Mouse (Mus musculus) heart, embryonic 10.5 days (tissue): ENCODE results near the gene Dnah8. TPM values are rescaled to one million over a fixed set of nuclear protein-coding genes. Genes with fewer than 3 reads are reported as not detected.

Source experiments
- DNase-seq: peaks from one replicate; pipeline ENCODE4 v3.0.0-alpha.2; 2017; ENCODE audit warnings: low spot score
- H3K27ac ChIP-seq: fragments of 300-500 bp; sonication (generic); 2 replicates; pipeline ENCODE4 v1.5.1; 2016; ENCODE audit warnings: mild to moderate bottlenecking
- H3K27me3 ChIP-seq: fragments of 300-500 bp; sonication (generic); 2 replicates; pipeline ENCODE4 v1.6.1; 2016; ENCODE audit warnings: mild to moderate bottlenecking; ENCODE audit not compliant: poor library complexity, insufficient read depth, severe bottlenecking
- H3K36me3 ChIP-seq: fragments of 300-500 bp; sonication (generic); 2 replicates; pipeline ENCODE4 v1.6.1; 2016; ENCODE audit warnings: mild to moderate bottlenecking, moderate library complexity
- H3K4me1 ChIP-seq: fragments of 300-500 bp; sonication (generic); 2 replicates; pipeline ENCODE4 v1.6.1; 2016; ENCODE audit warnings: mild to moderate bottlenecking
- H3K4me3 ChIP-seq: fragments of 300-500 bp; sonication (generic); 2 replicates; pipeline ENCODE4 v1.5.1; 2016; ENCODE audit warnings: mild to moderate bottlenecking, moderate library complexity
- H3K9me3 ChIP-seq: fragments of 300-500 bp; sonication (generic); 2 replicates; pipeline ENCODE4 v1.6.1; 2016; ENCODE audit warnings: mild to moderate bottlenecking, moderate library complexity
- WGBS: fragments of 180-500 bp; shearing (Covaris S2); methylation state at CpG from one replicate; pipeline ENCODE4 v1.1.7; 2016; 5-methylcytosine and 5-hydroxymethylcytosine counted together
- polyA plus RNA-seq: library from polyadenylated mRNA; unstranded; fragments of >200 nt; fragmentation: Nextera tagmentation; extraction: Ambion mirVana; gene quantifications from 2 replicates; pipeline ENCODE4 v1.2.1, GENCODE M21; 2016

Gene Dnah8
- polyA plus RNA-seq, 1 experiment from 2014 or later, result 3.0 TPM

DNA sequence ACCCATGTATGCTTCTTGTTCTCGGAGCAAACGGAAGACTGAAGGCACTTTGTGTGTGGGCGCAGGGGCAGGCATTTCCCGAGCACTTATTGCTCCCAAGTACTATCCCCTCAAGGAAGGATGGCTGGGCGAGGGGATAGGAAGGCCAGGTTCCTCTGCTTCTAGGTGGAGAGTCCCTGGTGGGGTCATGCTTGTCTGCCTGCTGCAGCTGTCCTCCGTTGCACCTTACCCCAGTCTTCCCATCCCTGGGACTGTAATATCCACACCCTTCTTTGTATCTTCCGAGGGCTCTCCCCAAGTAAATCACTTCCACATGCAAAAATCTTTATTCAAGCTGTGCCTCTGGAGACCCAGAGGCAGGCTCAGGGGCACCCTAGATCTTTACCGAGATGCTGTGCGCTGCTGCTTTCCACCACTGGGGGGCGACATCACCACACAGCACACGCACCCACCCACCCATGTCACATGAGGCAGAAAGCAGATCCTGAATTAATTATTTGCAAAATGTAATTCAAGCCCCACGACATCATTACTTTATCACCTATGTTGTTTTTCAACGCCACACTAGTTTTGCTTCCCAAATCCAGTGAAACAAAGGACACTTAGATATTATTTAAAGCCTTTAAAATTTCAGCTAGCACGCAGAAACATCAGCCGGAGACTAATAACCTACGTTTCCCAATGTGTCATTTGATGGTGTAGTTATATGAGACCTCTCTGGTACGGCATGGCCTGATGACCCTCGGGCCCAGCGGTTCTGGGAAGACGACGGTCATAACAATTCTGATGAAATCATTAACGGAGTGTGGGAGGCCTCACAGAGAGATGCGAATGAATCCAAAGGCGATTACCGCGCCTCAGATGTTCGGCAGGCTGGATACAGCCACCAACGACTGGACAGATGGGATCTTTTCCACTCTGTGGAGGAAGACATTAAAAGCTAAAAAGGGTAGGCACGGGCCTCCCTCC is 122.2 kb downstream of the Dnah8 start:
- no peaks in the 10 kb centered on the region for H3K4me1 ChIP-seq
- H3K36me3 ChIP-seq, result no peaks in the 10 kb centered on the region
- no peaks in the 10 kb centered on the region for H3K9me3 ChIP-seq
- no peak for DNase-seq
- H3K27ac ChIP-seq, result no peak overlapping the region
- no peak overlapping the region for H3K4me3 ChIP-seq
- no peaks in the 10 kb centered on the region for H3K27me3 ChIP-seq
- 65% methylated on average over 29 of the region's 29 CpGs for WGBS

DNA sequence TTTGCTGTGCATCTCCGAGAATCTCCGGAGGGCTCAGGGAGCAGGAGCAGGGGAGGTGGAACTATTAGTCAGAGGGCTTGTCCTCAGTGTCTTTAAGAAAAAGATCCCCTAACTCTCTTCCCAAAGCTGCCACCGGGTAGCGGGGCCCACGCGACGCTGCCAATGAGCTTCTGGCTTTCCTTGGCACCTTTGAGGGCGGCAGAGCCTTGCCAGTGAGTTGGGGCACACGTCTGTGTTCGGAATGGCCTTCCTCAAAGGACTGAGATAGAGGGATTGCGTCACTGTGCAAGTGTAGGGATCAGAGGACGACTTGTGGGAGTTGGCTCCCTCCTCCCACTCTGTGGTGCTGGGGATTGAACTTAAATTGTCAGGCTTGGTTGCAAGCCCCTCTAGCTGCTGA is 125.2 kb downstream of the Dnah8 start:
- H3K4me3 ChIP-seq, result no peak overlapping the region
- 85% methylated on average over 12 of the region's 12 CpGs for WGBS
- no peaks in the 10 kb centered on the region for H3K36me3 ChIP-seq
- no peak for DNase-seq
- no peak overlapping the region for H3K27ac ChIP-seq
- no peaks in the 10 kb centered on the region for H3K4me1 ChIP-seq
- H3K27me3 ChIP-seq, result no peaks in the 10 kb centered on the region
- no peaks in the 10 kb centered on the region for H3K9me3 ChIP-seq

DNA sequence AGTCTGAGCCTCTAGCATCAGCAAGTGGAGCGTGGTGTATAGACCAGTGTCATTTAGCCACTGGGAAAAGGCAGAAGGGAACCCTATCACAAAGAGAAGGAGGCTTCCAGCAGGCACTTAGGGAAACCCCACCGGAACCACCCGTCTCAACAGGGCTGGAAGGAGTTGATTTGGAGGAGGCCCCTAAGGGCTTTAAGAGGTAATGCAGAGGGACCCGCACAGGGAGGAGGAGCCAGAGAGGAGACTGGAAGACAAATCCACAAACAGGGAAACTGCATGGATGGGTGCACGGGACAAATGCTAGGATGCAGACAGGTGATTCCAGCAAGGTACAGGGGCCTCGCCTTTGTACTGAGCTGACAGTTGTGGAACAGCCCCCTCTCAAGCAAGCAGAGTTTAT is 126.1 kb downstream of the Dnah8 start:
- DNase-seq, result no peak
- H3K4me3 ChIP-seq, result no peak overlapping the region

DNA sequence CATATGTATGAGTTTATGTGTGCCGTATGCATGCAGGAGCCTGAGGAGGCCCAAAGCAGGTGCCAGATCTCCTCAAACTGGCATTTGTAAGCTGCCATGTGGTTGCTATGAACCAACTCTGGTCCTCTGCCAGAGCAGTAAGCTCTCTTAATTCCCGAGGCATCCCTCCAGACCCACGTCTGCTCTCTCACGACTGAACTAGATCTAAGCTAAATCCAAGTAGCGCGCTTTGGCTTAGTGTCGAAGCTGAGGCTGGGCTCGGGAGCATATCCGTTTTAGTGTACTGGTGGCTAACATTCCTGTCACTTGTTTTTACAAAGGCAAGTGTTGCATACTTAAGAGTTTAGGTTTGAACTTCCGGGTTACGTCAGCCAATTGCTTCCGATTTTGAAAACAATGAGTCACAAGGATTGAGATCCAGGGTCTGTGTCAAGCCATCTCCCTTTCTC is 128.2 kb downstream of the Dnah8 start:
- no peak overlapping the region for H3K27ac ChIP-seq
- DNase-seq, result no peak
- no peaks in the 10 kb centered on the region for H3K27me3 ChIP-seq
- no peaks in the 10 kb centered on the region for H3K4me1 ChIP-seq
- H3K4me3 ChIP-seq, result no peak overlapping the region
- 0 out of 2 replicates have a peak, but pooled peaks cover 2% of the 10 kb centered on the region for H3K36me3 ChIP-seq
- no peaks in the 10 kb centered on the region for H3K9me3 ChIP-seq
- WGBS, result 85% methylated on average over 12 of the region's 12 CpGs

More for the DNA sequence above, 126.1 kb downstream of the Dnah8 start:
- Histone ChIP-seq H3K36me3 (no peaks in the 10 kb centered on the region), H3K27me3 (no peaks in the 10 kb centered on the region), H3K4me1 (no peaks in the 10 kb centered on the region), H3K9me3 (no peaks in the 10 kb centered on the region), H3K27ac (no peak overlapping the region)
- WGBS, result 43% methylated on average over 6 of the region's 6 CpGs

DNA sequence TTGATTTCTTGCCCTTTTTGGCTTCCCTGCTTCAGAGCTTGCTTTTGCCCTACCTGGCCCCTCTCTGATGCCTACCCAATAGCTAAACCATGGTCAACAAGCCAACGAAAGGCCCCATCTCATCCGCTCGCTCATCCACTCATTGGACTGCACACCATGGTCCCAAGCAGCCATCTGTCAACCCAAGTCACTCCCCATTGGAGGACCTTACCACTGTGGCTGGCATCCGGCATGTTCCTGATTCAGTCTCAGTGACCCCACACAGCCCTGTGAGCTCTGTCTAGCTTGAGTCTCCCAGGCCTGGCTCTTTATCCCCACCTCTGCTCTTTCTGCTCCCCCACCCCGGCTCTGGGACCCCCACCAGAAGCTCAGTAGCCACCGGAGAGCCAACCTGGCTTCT is 129.0 kb downstream of the Dnah8 start:
- Histone ChIP-seq H3K36me3 (0 out of 2 replicates have a peak, but pooled peaks cover 2% of the 10 kb centered on the region), H3K9me3 (no peaks in the 10 kb centered on the region), H3K27ac (no peak overlapping the region), H3K27me3 (no peaks in the 10 kb centered on the region), H3K4me3 (no peak overlapping the region), H3K4me1 (no peaks in the 10 kb centered on the region)
- no peak for DNase-seq
- 83% methylated on average over 6 of the region's 6 CpGs for WGBS

DNA sequence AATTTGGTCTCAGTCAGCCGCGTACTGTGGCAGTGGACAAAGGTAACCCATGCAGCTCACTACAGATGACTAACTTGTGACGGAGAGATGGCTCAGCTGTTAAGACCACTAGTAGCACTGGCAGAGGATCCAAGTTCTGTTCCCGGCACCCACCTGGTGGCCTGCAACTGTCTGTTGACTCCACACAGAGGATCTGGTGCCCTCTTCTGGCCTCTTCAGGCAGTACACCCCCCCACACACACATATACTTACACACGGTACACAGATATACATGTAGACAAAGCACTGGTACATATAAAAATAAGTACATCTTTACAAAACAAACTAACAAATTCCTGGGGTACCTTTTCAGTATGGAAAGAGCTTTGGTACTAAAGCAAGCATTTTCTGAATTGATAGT is 132.6 kb downstream of the Dnah8 start:
- H3K4me3 ChIP-seq, result no peak overlapping the region
- WGBS, result 94% methylated on average over 5 of the region's 5 CpGs

DNA sequence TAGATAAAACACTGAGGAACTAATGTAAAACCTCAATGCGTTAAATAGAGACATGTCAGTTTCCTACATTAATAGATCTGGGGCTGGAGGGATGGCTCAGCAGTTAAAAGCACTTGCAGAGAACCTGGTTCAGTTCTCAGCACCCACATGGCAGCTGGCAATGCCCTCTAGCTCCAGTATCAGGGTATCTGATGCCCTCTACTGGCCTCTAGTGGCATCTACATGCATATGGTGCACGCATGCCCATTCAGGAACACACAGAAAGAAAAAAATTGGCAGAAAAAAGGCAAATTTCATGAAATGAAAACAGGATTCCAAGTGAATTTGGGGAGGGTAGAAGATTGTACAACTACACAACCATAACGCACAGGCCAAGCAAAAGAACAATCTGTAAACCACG is 136.2 kb downstream of the Dnah8 start:
- DNase-seq, result no peak
- no peaks in the 10 kb centered on the region for H3K4me1 ChIP-seq
- 0 out of 2 replicates have a peak, but pooled peaks cover 2% of the 10 kb centered on the region for H3K36me3 ChIP-seq
- no peaks in the 10 kb centered on the region for H3K27me3 ChIP-seq
- H3K9me3 ChIP-seq, result no peaks in the 10 kb centered on the region
- no peak overlapping the region for H3K4me3 ChIP-seq
- no peak overlapping the region for H3K27ac ChIP-seq
- 88% methylated on average over 4 of the region's 4 CpGs for WGBS

More for the DNA sequence above, 132.6 kb downstream of the Dnah8 start:
- no peaks in the 10 kb centered on the region for H3K4me1 ChIP-seq
- 0 out of 2 replicates have a peak, but pooled peaks cover 2% of the 10 kb centered on the region for H3K36me3 ChIP-seq
- H3K27ac ChIP-seq, result no peak overlapping the region
- H3K9me3 ChIP-seq, result no peaks in the 10 kb centered on the region
- DNase-seq, result no peak
- H3K27me3 ChIP-seq, result no peaks in the 10 kb centered on the region

DNA sequence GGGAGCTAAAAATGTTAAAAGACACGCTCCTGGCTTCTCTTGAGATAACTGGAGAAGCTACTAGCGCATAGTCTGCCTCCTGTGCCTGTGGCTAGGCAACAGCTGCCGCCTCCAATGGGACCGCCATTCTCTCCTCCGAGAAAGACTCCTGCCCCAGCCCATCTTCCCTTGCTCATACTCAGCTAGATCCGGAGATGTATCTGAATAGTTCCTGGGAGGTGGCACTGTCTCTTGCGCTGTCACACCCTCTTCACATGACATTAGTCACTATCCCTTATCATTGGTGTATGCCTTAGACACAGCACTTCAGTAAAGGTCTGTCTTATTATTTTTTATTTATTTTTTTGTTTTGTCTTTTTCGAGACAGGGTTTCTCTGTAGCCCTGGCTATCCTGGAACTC is 140.1 kb downstream of the Dnah8 start:
- 88% methylated on average over 8 of the region's 8 CpGs for WGBS
- peak; percentile 53 for DNase-seq
- Histone ChIP-seq H3K27ac (no peak overlapping the region), H3K27me3 (no peaks in the 10 kb centered on the region), H3K4me3 (no peak overlapping the region), H3K4me1 (no peaks in the 10 kb centered on the region), H3K36me3 (no peaks in the 10 kb centered on the region), H3K9me3 (no peaks in the 10 kb centered on the region)

DNA sequence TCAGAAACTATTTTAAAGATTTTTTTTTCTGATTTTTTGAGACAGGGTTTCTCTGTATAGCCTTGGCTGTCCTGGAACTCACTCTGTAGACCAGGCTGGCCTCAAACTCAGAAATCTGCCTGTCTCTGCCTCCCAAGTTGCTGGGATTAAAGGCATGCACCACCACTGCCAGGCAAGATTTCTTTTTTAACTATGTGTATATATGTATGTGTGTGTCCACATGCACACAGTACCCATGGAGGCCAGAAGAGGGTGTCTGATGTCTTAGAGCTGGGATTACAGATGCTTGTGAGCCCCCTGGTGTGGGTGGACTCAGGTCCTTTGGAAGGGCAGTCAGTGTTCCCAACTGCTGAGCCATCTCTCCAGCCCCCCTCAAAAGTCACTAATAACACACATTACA is 150.3 kb downstream of the Dnah8 start:
- Histone ChIP-seq H3K4me3 (no peak overlapping the region), H3K27ac (no peak overlapping the region), H3K27me3 (no peaks in the 10 kb centered on the region), H3K9me3 (no peaks in the 10 kb centered on the region), H3K36me3 (no peaks in the 10 kb centered on the region), H3K4me1 (no peaks in the 10 kb centered on the region)
- peak; percentile 57 for DNase-seq

DNA sequence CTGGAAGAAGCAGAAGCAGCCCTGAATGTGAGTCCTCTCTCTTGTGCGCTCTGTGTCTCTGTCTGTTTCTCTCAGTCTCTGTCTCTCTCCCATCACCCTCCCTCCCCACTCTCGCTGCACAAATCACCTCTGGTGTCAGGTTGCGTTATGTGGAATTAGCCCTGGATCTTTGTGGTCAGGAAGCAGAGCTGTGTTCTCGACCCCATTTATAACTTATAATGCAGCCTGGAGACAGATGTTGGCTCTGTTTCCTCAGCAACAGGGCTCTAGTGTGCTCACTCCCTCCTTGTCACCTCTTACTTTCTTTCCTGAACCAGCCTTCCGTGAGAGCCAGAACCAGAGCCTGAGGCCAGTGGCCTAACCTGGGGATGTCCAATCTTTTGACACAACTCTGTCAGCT is 150.9 kb downstream of the Dnah8 start:
- H3K4me3 ChIP-seq, result no peak overlapping the region
- no peaks in the 10 kb centered on the region for H3K36me3 ChIP-seq
- H3K27ac ChIP-seq, result no peak overlapping the region
- peak; percentile 69 for DNase-seq
- no peaks in the 10 kb centered on the region for H3K27me3 ChIP-seq
- no peaks in the 10 kb centered on the region for H3K4me1 ChIP-seq
- no peaks in the 10 kb centered on the region for H3K9me3 ChIP-seq
- 53% methylated on average over 5 of the region's 5 CpGs for WGBS

DNA sequence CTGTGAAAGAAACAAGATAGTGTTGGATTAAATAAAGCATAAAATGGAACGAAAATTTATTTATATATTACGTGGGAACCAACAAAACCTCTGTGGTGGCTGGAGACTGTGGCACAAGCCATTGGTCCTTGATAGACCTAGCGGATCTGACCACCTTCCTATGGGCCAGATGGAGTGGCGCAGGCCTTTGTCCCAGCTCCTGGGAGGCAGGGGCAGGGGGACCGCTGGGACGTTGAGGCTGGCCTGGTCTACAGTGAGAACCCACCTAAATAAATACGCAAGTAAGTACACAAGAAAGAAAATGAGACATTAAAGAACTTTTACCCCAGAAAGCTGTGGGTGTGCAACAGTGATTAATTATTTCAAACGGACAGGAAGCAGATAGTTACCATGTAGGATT is 156.9 kb downstream of the Dnah8 start:
- Histone ChIP-seq H3K27ac (no peak overlapping the region), H3K9me3 (no peaks in the 10 kb centered on the region), H3K36me3 (no peaks in the 10 kb centered on the region), H3K4me3 (no peak overlapping the region), H3K27me3 (no peaks in the 10 kb centered on the region), H3K4me1 (no peaks in the 10 kb centered on the region)
- peak; percentile 71 for DNase-seq
- 81% methylated on average over 8 of the region's 8 CpGs for WGBS

DNA sequence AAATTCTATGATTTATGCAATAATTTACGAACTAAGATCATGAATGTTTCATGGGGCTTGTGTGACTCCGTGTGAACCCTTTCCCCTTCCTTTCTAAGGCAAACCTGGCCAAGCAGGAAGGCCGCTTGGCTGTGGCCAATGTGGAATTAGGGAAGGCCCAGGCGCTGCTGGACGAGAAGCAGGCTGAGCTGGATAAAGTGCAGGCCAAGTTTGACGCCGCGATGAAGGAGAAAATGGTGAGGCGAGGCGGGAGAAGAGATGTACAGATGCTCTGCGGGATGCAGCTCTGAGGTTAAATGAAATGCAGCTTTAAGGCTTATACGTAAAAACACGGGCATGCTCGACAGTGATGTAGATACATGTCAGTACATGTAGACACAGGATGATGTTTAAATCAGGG is 158.1 kb downstream of the Dnah8 start:
- WGBS, result 70% methylated on average over 14 of the region's 14 CpGs
- DNase-seq, result peak; percentile 69
- no peak overlapping the region for H3K4me3 ChIP-seq
- no peaks in the 10 kb centered on the region for H3K27me3 ChIP-seq
- no peaks in the 10 kb centered on the region for H3K9me3 ChIP-seq
- no peak overlapping the region for H3K27ac ChIP-seq
- H3K36me3 ChIP-seq, result no peaks in the 10 kb centered on the region
- H3K4me1 ChIP-seq, result no peaks in the 10 kb centered on the region

DNA sequence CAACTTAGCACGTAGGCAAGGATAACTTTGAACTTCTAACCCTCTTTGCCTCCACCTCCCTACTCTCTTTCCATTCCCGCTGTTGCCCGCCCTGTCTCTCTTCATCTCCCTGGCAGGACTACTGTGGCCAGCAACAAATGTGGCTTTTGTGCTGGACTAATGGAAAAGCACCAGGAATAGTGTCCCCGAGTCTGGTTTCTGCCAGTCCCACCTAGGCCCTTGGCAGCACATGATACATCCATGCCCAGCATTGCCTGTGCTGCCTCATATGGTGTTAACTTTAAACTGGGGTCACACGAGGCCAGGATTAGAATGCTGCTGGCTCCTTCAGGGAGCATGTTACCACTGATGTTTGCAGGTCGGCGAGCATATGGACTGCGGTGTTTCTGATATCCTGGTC is 164.2 kb downstream of the Dnah8 start:
- Histone ChIP-seq H3K36me3 (no peaks in the 10 kb centered on the region), H3K27me3 (no peaks in the 10 kb centered on the region), H3K27ac (no peak overlapping the region), H3K4me1 (no peaks in the 10 kb centered on the region), H3K4me3 (no peak overlapping the region), H3K9me3 (no peaks in the 10 kb centered on the region)
- peak; percentile 69 for DNase-seq
- WGBS, result 86% methylated on average over 8 of the region's 8 CpGs
